Mouse (Mus musculus): ENCODE measurements around the gene Ahdc1.

- TF ChIP-seq POLR2A (IDR thresholded peaks at IDR 0.05; ENCODE audit: borderline replicate concordance, extremely low read depth, low read depth, low read length) (no peak), CTCF (IDR thresholded peaks at IDR 0.05; ENCODE audit: insufficient read depth, low read length) (no peak)
Measured at GRCm38 (mm10) chr4:133050837-133051549, 39.9 kb downstream of the Ahdc1 start.

Data from lung, adult 2 months (tissue).